Mouse (Mus musculus): ENCODE measurements around the gene Nup43. TPM values are rescaled to one million over a fixed set of nuclear protein-coding genes. Genes with fewer than 3 reads are reported as not detected.

The Nup43 gene
- 1 to 10 TPM; 5.5 to 6.9 TPM for total RNA-seq (2023)

DNA sequence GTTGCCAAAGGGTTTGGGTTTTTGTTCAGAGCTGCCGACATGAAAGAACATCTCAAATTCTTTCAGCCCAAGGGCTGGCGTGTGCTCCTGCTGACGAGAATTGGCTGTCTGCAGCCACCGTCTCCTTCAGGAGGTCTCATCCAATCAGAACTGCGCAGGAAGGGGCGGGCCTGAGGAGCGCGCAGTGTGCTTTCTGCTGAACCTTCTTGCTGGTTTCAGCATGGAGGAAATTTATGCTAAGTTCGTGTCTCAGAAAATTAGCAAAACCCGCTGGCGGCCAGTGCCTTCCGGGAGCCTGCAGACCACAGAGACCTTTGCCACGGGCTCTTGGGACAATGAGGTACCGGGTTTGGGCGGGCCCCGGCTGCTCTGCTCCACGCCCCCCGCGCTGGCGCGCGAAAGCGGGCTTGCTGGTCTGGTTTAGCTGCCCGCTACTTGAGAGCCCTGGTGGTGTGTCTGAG lies at the start of gene Nup43:
Gene Nup43, plus strand, starts transcription at position 162 of the 461 bp plus-strand sequence.

DNA sequence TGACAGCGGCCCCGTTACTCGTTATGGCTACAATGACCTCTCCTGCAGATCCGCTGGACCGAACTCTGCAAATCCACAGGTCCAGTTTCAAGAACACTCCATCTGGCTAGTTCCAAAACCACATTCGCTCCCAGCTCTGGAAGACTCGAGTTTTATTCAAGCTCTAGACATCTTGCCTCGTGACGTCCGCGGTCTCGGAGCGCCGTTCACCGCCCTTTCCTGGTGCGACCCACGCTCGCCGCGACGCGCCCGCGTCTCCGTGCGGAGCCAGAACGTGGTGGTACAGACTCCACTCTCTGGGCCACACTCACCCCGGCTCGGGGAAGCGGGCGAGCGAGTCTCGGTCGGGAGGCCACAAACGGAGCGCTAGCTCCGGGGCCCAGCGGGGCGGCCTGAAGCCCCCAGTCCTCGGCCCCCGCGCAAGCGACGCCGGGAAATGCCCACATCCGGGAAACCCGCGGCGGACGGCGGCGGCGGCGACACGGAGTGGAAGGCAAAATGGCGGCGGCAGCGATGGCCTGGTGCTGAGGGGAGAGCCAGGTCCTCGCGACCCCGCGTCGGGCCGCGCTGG lies 13.5 kb downstream of the Nup43 start, which contains the start of the genes Pcmt1 and Lats1:
Gene Pcmt1, minus strand, starts transcription at position 406 of the 571 bp plus-strand sequence.
Gene Lats1, plus strand, starts transcription at position 484 of the 571 bp plus-strand sequence.

DNA sequence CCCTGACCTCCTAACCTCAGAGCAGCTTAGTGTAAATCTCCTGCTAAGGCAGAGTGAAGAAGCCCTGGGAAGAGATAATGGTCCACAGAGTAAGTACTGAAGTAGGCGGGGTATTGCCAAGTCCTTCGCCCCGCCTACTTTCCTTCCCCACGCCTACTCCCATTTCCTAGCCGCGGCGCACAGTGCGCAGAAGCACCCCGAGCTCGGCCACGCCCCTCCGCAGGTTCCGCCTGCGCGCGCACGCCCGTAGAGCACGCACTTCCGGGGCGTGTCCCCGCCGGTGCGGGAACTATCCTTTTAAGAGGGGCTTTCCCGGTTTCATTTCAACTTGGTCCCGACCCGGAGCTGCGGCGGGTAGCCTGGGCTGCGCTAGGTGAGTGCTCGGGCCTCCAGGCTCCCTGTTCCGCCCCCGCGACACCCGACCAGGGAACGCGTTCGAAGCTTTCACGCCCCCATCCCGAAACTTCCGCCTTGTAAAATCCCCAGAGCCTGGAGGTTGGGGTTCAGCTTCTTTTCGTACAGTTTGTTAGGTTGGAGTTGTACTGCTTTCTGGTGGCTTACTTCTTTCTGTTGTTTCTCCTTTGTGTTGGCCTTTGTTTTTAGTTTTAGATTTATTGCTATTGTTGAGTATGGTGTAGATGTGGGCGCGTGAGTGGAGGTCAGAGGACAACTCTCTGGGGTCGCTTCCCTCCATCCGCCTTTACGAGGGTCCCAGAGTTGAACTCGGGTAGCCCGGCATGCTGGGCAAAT lies 58.6 kb downstream of the Nup43 start, which contains the start of gene Katna1:
Gene Katna1, plus strand, starts transcription at position 250 of the 750 bp plus-strand sequence.

Other genes starting within 250 kb of the Nup43 start
- 10 to 100 TPM; 23.8 to 24.4 TPM for gene Ulbp1, start 193.9 kb upstream of the Nup43 start, total RNA-seq (2023)
- under 1 TPM in 1 of 2 experiments, not detected in 1; 0.13 TPM for gene Lrp11, start 77.7 kb upstream of the Nup43 start, total RNA-seq (2023)
- gene Pcmt1, start 13.6 kb downstream of the Nup43 start, total RNA-seq (2023) = 10 to 100 TPM; 60.4 to 62.6 TPM
- gene Lats1, start 13.7 kb downstream of the Nup43 start, total RNA-seq (2023) = 10 to 100 TPM; 23.3 to 25.6 TPM
- gene Katna1, start 58.5 kb downstream of the Nup43 start, total RNA-seq (2023) = 10 to 100 TPM; 31.4 to 40.8 TPM
- 10 to 100 TPM; 23.2 to 23.4 TPM for gene Ginm1, start 125.3 kb downstream of the Nup43 start, total RNA-seq (2023)
- gene Ppil4, start 125.4 kb downstream of the Nup43 start, total RNA-seq (2023) = 10 to 100 TPM; 35.7 to 39.6 TPM
- 1 to 10 TPM; 4.3 to 6.3 TPM for gene Zc3h12d, start 165.0 kb downstream of the Nup43 start, total RNA-seq (2023)